Mouse (Mus musculus): ENCODE results near the gene Unc5b.

DNA sequence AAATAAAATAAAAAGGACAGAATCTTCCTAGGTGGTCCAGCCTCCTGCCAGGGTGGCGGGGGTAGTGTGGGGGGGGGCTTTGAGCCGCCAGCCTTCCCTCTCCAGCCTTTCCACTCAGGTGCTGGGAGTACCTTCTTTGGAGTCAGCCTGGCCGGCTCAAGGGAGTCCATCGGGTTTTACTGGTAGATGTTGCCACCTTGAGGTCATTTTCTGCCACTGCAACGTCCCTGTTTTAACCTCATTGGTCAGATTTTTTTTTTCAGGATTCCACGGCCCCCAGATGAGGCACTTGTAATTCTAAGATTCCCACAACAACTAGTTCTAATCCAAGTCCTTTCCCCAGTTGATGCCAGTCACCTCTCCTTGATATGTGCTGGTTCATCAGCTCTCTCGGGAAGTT lies 74.4 kb downstream of the Unc5b start:
- TF ChIP-seq CTCF (IDR thresholded peaks at IDR 0.05; ENCODE audit: control insufficient read depth, insufficient read depth, low read length): peak; percentile 75
- no peak for TF ChIP-seq POLR2A (IDR thresholded peaks at IDR 0.05; ENCODE audit: borderline replicate concordance, control insufficient read depth, low read depth, low read length)
